Mouse (Mus musculus): Measurements from ENCODE around the gene Krt81. TPM values are rescaled to one million over a fixed set of nuclear protein-coding genes. Genes with fewer than 3 reads are reported as not detected.

Gene Krt81
- polyA plus RNA-seq (2017; shearing (Covaris generic)) = not detected

GRCm38 (mm10) chr15:101463651-101464050, at the start of gene Krt81:
Gene Krt81, minus strand, starts transcription at chr15:101463751.

GRCm38 (mm10) chr15:101491431-101491830, 27.9 kb upstream of the Krt81 start, which contains the start of gene Krt83:
Gene Krt83, minus strand, starts transcription at chr15:101491512.

GRCm38 (mm10) chr15:101472952-101473528, 9.5 kb upstream of the Krt81 start, which contains the start of gene Krt86:
Gene Krt86, plus strand, starts transcription at chr15:101473478.

GRCm38 (mm10) chr15:101447444-101447843, 16.1 kb downstream of the Krt81 start, which contains the start of gene Krt88:
Gene Krt88, plus strand, starts transcription at chr15:101447744.

GRCm38 (mm10) chr15:101438555-101438954, 25.0 kb downstream of the Krt81 start, which contains the start of gene Krt87:
Gene Krt87, minus strand, starts transcription at chr15:101438804.

GRCm38 (mm10) chr15:101410775-101411174, 52.8 kb downstream of the Krt81 start, which contains the start of gene Krt7:
Gene Krt7, plus strand, starts transcription at chr15:101411043.

Other genes with a start within 250 kb of the Krt81 start
- gene Grasp, start 239.6 kb downstream of the Krt81 start, polyA plus RNA-seq (2017; shearing (Covaris generic)) = 0.18 TPM
- gene Nr4a1, start 209.5 kb downstream of the Krt81 start, polyA plus RNA-seq (2017; shearing (Covaris generic)) = 95.4 TPM
- 81.6 TPM for gene Atg101, start 179.5 kb downstream of the Krt81 start, polyA plus RNA-seq (2017; shearing (Covaris generic))
- 0.26 TPM for gene 6030408B16Rik, start 170.5 kb downstream of the Krt81 start, polyA plus RNA-seq (2017; shearing (Covaris generic))
- gene Krt80, start 93.6 kb downstream of the Krt81 start, polyA plus RNA-seq (2017; shearing (Covaris generic)) = 0.23 TPM
- gene Krt7, start 52.7 kb downstream of the Krt81 start, polyA plus RNA-seq (2017; shearing (Covaris generic)) = not detected
- 0.66 TPM for gene Krt87, start 24.9 kb downstream of the Krt81 start, polyA plus RNA-seq (2017; shearing (Covaris generic))
- not detected for gene Krt88, start 16.0 kb downstream of the Krt81 start, polyA plus RNA-seq (2017; shearing (Covaris generic))
- not detected for gene Krt86, start 9.7 kb upstream of the Krt81 start, polyA plus RNA-seq (2017; shearing (Covaris generic))
- 6.9 TPM for gene Krt83, start 27.8 kb upstream of the Krt81 start, polyA plus RNA-seq (2017; shearing (Covaris generic))
- gene Gm49425, start 53.5 kb upstream of the Krt81 start, polyA plus RNA-seq (2017; shearing (Covaris generic)) = not detected
- gene Krt84, start 69.1 kb upstream of the Krt81 start, polyA plus RNA-seq (2017; shearing (Covaris generic)) = not detected
- not detected for gene Krt82, start 86.9 kb upstream of the Krt81 start, polyA plus RNA-seq (2017; shearing (Covaris generic))
- gene Krt90, start 99.2 kb upstream of the Krt81 start, polyA plus RNA-seq (2017; shearing (Covaris generic)) = not detected
- not detected for gene Krt75, start 110.2 kb upstream of the Krt81 start, polyA plus RNA-seq (2017; shearing (Covaris generic))
- not detected for gene Gm5414, start 164.4 kb upstream of the Krt81 start, polyA plus RNA-seq (2017; shearing (Covaris generic))
- gene Gm5478, start 183.6 kb upstream of the Krt81 start, polyA plus RNA-seq (2017; shearing (Covaris generic)) = not detected
- not detected for gene Krt6b, start 216.5 kb upstream of the Krt81 start, polyA plus RNA-seq (2017; shearing (Covaris generic))
- gene Krt6a, start 230.6 kb upstream of the Krt81 start, polyA plus RNA-seq (2017; shearing (Covaris generic)) = not detected
- gene Krt5, start 249.1 kb upstream of the Krt81 start, polyA plus RNA-seq (2017; shearing (Covaris generic)) = not detected

Measured in inflammation-experienced regulatory T-cells, adult 16 weeks (primary cell).